Mouse (Mus musculus): ENCODE measurements at regions not wholly inside any gene's neighbourhood (a gene's known extent, or its start where the extent isn't known, plus 50 kb on each side); places are given as distances from the start of the nearest gene placed in this dataset.

GRCm38 (mm10) chr9:13932001-13932508 is 104.5 kb downstream of the Fam76b start:
- no peak overlapping the region for H3K4me3 ChIP-seq (replicated peaks; ENCODE audit: low read length)
- WGBS = 17% methylated on average over 6 of the region's 6 CpGs
- no peaks in the 10 kb centered on the region for H3K27me3 ChIP-seq (ENCODE audit: control insufficient read depth, insufficient read depth, low read length)
- no peak overlapping the region for H3K4me2 ChIP-seq (replicated peaks; ENCODE audit: low read depth, low read length, severe bottlenecking)
- no peak for TF ChIP-seq POLR2A (IDR thresholded peaks at IDR 0.05; ENCODE audit: borderline replicate concordance, extremely low read depth, insufficient read depth, insufficient read length)
- DNase-seq (ENCODE audit: low spot score) (peak; percentile 57), ATAC-seq (ENCODE audit: low FRiP score, low read depth) (peak; percentile 57)
- no peaks in the 10 kb centered on the region; the same call in 1 of the 2 replicates for H3K9me3 ChIP-seq (ENCODE audit: control insufficient read depth, low read length)
- H3K36me3 ChIP-seq (ENCODE audit: control insufficient read depth, insufficient read depth, low read length) = no peaks in the 10 kb centered on the region
- H3K27ac ChIP-seq (replicated peaks; ENCODE audit: low read depth, low read length) = no peak overlapping the region
- no peak overlapping the region for H3K9ac ChIP-seq (ENCODE audit: low read depth, low read length, severe bottlenecking)
- peaks cover 4% of the 10 kb centered on the region; the same call in 1 of the 2 replicates for H3K4me1 ChIP-seq (ENCODE audit: control insufficient read depth, insufficient read depth, low read length)

GRCm38 (mm10) chr9:13933404-13933803 is 105.9 kb downstream of the Fam76b start:
- H3K27me3 ChIP-seq (ENCODE audit: control insufficient read depth, insufficient read depth, low read length) = no peaks in the 10 kb centered on the region
- H3K36me3 ChIP-seq (ENCODE audit: control insufficient read depth, insufficient read depth, low read length) = no peaks in the 10 kb centered on the region
- ATAC-seq (ENCODE audit: low FRiP score, low read depth) (no peak), DNase-seq (ENCODE audit: low spot score) (no peak)
- no peak for TF ChIP-seq POLR2A (IDR thresholded peaks at IDR 0.05; ENCODE audit: borderline replicate concordance, extremely low read depth, insufficient read depth, insufficient read length)
- H3K27ac ChIP-seq (replicated peaks; ENCODE audit: low read depth, low read length) = no peak overlapping the region
- H3K9me3 ChIP-seq (ENCODE audit: control insufficient read depth, low read length) = no peaks in the 10 kb centered on the region; the same call in 1 of the 2 replicates
- H3K9ac ChIP-seq (ENCODE audit: low read depth, low read length, severe bottlenecking) = no peak overlapping the region
- no peak overlapping the region for H3K4me3 ChIP-seq (replicated peaks; ENCODE audit: low read length)
- peaks cover 4% of the 10 kb centered on the region; the same call in 1 of the 2 replicates for H3K4me1 ChIP-seq (ENCODE audit: control insufficient read depth, insufficient read depth, low read length)
- H3K4me2 ChIP-seq (replicated peaks; ENCODE audit: low read depth, low read length, severe bottlenecking) = no peak overlapping the region
- 56% methylated on average over 6 of the region's 6 CpGs for WGBS

GRCm38 (mm10) chr9:13937301-13937700 is 109.8 kb downstream of the Fam76b start:
- H3K9me3 ChIP-seq (ENCODE audit: control insufficient read depth, low read length) = no peaks in the 10 kb centered on the region
- no peak overlapping the region for H3K9ac ChIP-seq (ENCODE audit: low read depth, low read length, severe bottlenecking)
- H3K27me3 ChIP-seq (ENCODE audit: control insufficient read depth, insufficient read depth, low read length) = no peaks in the 10 kb centered on the region
- no peak for TF ChIP-seq POLR2A (IDR thresholded peaks at IDR 0.05; ENCODE audit: borderline replicate concordance, extremely low read depth, insufficient read depth, insufficient read length)
- H3K4me2 ChIP-seq (replicated peaks; ENCODE audit: low read depth, low read length, severe bottlenecking) = no peak overlapping the region
- H3K4me1 ChIP-seq (ENCODE audit: control insufficient read depth, insufficient read depth, low read length) = peaks cover 3% of the 10 kb centered on the region; the same call in 1 of the 2 replicates
- DNase-seq (ENCODE audit: low spot score) = no peak
- WGBS = 80% methylated on average over 2 of the region's 2 CpGs
- no peak overlapping the region for H3K27ac ChIP-seq (replicated peaks; ENCODE audit: low read depth, low read length)
- no peak overlapping the region for H3K4me3 ChIP-seq (replicated peaks; ENCODE audit: low read length)
- H3K36me3 ChIP-seq (ENCODE audit: control insufficient read depth, insufficient read depth, low read length) = no peaks in the 10 kb centered on the region
- no peak for ATAC-seq (ENCODE audit: low FRiP score, low read depth)

DNA sequence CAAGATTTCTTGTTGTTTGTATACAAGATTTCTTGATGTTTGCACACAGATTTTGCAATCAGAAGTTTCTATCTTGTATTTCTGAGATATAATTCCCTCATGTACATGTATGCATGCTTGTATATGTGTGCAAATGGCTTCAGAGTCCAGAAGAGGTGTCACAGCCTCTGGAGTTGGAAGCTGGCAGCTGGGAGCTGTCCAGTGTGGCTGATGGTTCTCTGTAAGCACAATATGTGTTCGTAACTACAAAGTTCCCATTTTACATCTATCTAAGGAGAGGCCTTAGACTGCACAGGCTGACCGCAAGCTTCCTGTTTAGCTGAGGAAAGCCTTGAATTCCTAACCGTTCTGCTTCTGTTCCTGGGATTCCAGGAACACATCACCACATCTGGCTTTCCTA is 119.0 kb downstream of the Fam76b start:
- Histone ChIP-seq H3K9me3 (ENCODE audit: control insufficient read depth, low read length) (no peaks in the 10 kb centered on the region), H3K4me3 (replicated peaks; ENCODE audit: low read length) (no peak overlapping the region), H3K9ac (ENCODE audit: low read depth, low read length, severe bottlenecking) (no peak overlapping the region), H3K27me3 (ENCODE audit: control insufficient read depth, insufficient read depth, low read length) (no peaks in the 10 kb centered on the region), H3K4me2 (replicated peaks; ENCODE audit: low read depth, low read length, severe bottlenecking) (no peak overlapping the region), H3K27ac (replicated peaks; ENCODE audit: low read depth, low read length) (no peak overlapping the region), H3K4me1 (ENCODE audit: control insufficient read depth, insufficient read depth, low read length) (no peaks in the 10 kb centered on the region), H3K36me3 (ENCODE audit: control insufficient read depth, insufficient read depth, low read length) (no peaks in the 10 kb centered on the region)
- WGBS = 63% methylated on average over 3 of the region's 3 CpGs
- TF ChIP-seq POLR2A (IDR thresholded peaks at IDR 0.05; ENCODE audit: borderline replicate concordance, extremely low read depth, insufficient read depth, insufficient read length) = no peak
- DNase-seq (ENCODE audit: low spot score) = no peak
- no peak for ATAC-seq (ENCODE audit: low FRiP score, low read depth)

DNA sequence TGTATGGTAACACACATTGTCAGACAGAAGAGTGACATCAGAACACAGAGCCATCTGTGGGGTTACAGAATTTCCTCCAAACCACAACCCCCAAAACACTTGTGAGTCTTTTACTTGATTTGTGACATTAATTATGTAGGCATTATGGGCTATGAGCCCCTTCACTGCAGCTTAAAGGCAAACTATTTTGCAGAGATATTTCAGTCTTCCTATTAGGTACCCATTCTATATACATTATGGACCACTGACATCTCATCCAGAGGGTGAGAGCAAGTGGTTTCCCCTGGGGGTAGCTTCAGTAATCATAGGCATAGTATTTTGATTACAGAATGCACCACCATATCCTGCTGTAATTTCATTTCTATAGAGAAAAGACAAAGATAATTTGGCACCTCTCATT is 124.6 kb downstream of the Fam76b start:
- Histone ChIP-seq H3K27ac (replicated peaks; ENCODE audit: low read depth, low read length) (no peak overlapping the region), H3K9me3 (ENCODE audit: control insufficient read depth, low read length) (no peaks in the 10 kb centered on the region), H3K4me2 (replicated peaks; ENCODE audit: low read depth, low read length, severe bottlenecking) (no peak overlapping the region), H3K36me3 (ENCODE audit: control insufficient read depth, insufficient read depth, low read length) (no peaks in the 10 kb centered on the region), H3K4me1 (ENCODE audit: control insufficient read depth, insufficient read depth, low read length) (no peaks in the 10 kb centered on the region), H3K9ac (ENCODE audit: low read depth, low read length, severe bottlenecking) (no peak overlapping the region), H3K4me3 (replicated peaks; ENCODE audit: low read length) (no peak overlapping the region), H3K27me3 (ENCODE audit: control insufficient read depth, insufficient read depth, low read length) (no peaks in the 10 kb centered on the region)
- TF ChIP-seq POLR2A (IDR thresholded peaks at IDR 0.05; ENCODE audit: borderline replicate concordance, extremely low read depth, insufficient read depth, insufficient read length) = no peak
- ATAC-seq (ENCODE audit: low FRiP score, low read depth) (no peak), DNase-seq (ENCODE audit: low spot score) (no peak)

Data from limb, embryonic 14.5 days (tissue).